Mouse (Mus musculus) cerebellum, adult (tissue): ENCODE results near the gene Tma7.

Experiments
- ATAC-seq: cut with Nextera tagmentation; 2 replicates; pipeline ENCODE4 v1.9.2; 2017; ENCODE audit warnings: mild to moderate bottlenecking, moderate library complexity, mixed read lengths; ENCODE audit not compliant: insufficient number of reproducible peaks, low FRiP score, low TSS enrichment

Tma7 gene

DNA sequence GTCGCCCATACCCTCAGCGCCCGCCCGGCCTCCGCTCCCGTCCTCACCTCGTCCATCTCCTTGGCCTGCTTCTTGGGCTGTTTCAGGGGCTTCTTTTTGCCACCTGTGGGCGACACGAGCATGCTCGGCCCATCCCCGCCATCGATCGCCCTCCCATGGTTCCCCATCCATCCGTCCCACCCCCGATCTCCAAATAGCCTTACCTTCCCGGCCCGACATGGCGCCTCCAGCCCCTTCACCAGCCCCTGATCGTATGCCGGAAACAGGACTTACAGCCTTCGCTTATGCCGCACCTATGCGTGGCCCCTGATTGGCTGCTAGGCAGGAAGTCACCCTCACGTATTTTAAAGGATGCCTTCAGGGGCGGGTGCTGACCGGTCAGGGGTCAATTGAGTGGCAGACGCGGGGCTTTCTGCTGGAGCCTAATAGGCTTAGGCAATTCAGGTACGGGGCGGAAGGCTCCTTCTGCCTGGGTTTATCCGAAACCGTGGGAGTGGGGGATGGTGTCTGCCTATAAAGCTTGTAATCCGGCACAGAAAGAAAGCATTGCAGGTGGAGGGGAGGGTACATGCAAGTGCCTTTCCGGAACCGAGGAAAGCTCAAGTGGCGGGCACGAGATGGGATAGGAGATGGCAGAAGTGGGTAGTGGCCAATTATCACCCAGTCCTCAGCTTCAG lies at the start of gene Tma7, which contains the start of gene Ccdc51:
Gene Tma7 (minus strand): TSS at position 464 of the 677 bp plus-strand sequence.
Gene Ccdc51 (plus strand): TSS at position 370 of the 677 bp plus-strand sequence.
- ATAC-seq, result peak; percentile 98

DNA sequence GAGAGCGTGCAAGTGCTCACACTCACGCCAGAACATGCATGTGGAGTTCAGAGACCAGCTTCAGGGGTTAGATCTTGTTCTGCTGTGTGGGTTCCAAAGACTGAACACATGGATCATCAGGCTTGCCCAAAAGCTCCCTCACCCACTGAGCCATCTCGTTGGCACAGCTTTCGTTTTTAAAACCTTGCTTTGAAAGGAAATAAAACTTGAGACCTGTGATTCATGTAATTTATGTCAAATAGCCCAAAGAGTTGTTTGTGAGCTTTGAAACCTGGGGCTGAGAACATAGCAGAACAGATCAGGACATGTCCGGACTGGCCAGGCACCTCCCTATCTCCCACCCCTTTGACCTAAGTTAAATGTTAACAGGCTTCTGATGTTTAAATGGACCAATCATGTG lies 47.7 kb upstream of the Tma7 start:
- ATAC-seq, result no peak

DNA sequence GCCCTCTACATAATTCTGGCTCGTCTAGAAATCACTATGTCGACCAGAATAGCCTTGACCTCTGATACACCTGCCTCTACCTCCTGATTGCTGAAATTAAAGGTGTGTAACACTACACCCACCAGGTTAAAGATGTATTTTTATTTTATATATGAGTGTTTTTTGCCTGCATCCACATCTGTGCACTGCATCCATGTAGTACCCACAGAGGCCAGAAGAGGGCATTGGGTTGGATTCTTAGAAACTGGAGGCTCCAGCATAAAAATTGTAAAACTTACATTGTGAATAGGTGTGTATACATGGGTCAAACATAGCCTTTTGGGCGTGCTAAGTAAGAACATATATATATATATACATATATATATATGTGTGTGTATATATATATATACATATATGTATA lies 45.8 kb upstream of the Tma7 start:
- ATAC-seq, result no peak

DNA sequence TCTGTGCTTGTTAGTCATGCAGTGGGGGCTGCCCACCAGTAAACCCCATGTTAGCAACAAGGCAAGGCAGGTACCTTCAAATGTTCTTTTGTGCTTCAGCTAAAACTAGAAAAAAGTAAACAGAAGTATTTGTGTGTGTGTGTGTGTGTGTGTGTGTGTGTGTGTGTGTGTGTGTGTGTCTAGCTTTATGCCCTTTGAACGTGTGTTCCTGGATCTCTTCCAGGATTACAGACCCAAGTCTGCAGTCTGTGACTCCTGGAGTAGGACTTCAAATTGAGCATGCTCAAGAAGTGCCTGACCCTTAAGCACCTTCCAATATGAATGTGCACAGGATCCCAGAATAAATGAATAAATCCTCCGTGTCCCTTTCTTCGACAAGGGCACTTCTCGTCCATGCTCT lies 44.7 kb upstream of the Tma7 start:
- no peak for ATAC-seq

DNA sequence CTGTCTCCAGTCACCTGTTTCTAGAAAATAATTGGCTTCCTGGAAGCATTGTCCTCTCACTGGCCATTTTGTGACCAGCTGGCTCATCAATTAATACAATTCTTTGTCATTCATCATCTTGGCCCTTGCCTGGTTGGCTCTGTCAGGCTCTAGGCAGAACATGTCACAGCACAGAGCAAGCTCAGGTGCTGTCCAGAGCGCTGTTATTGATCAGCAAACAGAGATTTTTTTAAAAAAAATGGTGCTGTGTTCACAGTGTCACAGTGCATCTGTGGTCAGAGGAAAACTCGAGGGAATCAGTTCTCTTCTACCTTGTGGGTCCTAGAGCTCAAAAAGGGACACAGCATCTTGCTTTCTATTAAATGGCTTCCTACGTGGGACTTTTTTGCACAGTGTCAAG lies 43.1 kb upstream of the Tma7 start:
- ATAC-seq, result no peak

DNA sequence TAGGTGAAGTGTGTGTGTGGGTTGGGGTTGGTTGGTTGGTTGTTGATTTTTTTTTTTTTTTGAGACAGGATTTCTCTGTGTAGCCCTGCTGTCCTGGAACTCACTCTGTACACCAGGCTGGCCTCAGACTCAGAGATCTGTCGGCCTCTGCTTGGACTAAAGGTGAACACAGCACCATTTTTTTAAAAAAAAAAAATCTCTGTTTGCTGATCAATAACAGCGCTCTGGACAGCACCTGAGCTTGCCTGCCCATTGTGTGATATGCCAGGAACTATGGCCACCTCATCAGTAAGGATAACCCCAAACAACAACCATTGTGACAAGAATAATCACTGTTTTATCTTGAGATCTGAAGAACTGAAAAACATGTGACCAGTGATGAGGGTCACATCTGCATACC lies 42.7 kb upstream of the Tma7 start:
- no peak for ATAC-seq

DNA sequence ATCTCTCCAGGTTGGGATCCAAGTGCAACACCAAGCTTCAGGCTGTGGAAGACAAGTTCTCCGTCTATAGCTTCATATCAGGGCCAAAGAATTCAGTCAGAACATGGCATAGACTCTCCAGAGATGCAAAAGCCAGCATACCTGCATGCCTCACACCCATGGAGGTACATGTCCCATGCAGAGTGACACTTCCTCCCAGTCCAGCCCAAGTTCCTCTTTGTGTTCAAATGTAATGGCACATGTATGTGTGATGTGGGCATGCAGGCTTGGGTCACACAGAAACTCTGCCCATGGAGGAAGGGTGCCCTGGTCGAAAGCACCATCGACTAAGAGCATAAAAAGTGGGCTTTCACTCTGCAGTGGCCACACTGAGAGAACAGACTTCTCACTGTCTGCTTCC lies 41.8 kb upstream of the Tma7 start:
- ATAC-seq, result no peak

DNA sequence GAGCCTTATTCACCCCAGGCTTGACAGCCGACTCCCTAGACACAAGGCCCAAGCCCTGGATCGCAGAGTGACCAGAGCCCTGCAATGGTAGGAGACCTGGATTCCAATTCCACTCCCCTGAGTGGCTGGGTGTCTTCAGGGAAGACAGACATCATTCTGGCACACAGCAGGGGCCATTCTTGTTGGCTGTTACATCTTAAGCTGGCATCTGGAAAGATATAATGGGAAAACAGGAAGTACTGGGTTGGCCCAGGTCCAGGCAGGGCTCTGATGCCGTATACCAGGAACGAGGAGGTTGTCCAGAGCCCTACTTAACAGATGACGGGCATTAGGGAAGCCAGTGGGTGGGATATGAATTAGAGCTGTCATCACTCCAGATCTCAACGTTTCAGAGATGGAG lies 40.9 kb upstream of the Tma7 start:
- no peak for ATAC-seq

DNA sequence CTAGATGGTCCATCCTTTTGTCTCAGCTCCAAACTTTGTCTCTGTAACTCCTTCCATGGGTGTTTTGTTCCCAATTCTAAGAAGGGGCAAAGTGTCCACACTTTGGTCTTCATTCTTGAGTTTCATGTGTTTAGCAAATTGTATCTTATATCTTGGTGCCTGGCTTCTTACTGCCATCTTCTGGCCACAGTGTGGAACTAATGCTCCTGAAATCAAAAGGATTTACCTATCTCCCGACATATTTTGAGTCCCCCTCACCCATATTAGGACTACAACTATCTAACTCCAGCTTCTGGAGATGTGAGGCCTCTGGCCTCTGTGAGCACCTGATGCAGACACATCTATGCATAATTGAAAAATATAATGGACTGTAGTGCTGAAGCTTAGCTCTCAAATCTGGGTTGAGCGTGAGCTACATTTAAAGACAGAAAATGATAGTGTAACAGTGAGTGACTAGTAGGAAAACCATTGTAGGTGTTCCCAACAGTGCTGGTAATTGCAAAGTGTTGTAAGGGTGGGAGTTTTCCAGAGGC lies 40.2 kb upstream of the Tma7 start:
- ATAC-seq, result no peak

DNA sequence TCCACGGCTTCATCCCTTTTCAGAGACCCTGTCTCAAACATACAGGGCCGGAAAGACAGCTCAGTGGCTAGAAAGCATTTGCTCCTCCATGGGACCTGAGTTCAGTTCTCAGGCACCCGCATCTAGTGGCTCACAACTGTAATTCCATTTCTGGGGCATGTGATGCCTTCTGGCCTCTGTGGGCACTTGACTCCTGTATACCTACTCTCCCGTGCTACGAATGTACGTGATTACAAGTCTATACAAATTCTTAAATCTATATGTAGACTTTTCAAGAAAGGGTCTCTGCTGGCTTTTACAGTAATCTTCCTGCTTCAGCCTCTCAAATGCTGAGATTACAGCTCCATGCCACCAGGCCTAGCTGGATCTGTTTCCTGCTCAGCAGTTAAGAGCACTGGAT lies 38.6 kb upstream of the Tma7 start:
- ATAC-seq, result no peak

DNA sequence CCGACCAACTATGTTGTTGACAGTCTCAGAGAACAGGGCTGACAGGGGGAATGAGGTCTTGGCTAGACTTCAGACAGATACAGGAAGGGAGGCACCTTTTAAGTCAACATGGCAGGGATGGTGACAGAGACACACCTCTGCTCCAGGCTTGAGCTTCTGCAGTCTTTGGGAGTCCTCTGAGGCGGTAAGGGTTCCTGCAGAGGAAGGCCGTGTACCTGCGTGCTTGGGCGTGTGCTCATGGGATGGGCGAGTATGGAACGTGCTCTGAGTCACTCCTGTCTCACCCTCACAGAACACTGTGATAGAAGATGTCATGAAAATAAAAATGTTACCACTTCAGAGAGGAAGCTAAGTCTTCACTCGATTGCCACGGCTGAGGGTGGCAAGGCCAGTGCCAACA lies 37.2 kb upstream of the Tma7 start:
- ATAC-seq, result no peak

DNA sequence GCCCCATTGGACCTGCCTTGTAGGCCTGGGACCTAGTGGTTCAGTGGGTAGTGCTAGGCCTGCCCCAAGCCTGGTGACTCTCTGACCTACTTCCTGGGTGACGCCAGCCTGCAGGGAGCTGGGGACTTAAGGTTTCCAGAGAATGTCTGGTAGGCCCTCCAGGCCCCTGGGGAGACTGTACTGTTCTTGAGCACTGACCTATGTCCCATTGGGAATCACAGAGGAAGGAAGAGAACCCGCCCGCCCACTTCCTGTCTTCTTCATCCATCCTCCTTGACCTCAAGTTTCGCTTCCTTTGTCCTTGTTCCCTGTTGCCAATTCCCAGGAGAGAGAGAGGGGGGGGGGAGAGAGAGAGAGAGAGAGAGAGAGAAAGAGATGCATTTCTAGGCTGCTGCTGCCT lies 35.7 kb upstream of the Tma7 start:
- ATAC-seq, result no peak

DNA sequence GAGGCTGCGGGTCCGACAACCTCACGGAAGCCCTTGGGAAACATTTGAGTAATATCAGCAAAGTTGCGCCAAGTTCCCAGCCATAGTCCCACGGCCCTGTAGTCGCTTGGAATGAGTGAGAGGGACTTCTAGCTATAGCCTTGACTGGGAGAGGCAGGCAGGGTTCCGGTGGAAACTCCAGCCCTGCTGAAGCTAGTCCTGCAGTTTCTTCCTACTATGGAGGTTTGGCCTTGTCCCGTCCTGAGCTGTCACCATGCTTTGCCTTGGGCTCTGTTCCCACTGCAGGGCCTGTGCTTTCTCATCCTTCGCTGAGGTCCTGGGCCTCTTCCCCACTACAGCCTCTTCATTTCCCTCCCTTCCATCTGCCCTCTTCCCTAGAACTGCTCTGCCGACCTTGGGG lies 33.8 kb upstream of the Tma7 start:
- no peak for ATAC-seq

DNA sequence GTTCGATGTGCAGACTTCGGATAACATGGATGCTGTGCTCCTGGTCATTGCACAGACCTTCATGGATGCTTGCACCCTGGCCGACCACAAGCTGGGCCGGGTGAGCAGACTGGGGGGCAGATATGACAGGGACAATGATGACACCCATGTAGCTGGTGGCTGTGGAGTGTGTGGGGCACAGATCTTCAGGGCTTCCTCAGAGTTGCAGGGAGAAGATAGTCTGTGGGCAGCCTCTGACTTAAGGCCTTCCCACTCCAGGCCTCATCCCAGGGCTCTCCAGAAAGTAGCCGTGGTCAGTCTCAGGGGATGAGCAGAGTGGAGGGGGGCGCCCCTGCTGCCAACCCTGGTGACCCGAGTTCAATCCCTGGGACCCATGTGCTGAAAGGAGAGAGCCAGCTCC lies 32.5 kb upstream of the Tma7 start:
- ATAC-seq, result no peak

DNA sequence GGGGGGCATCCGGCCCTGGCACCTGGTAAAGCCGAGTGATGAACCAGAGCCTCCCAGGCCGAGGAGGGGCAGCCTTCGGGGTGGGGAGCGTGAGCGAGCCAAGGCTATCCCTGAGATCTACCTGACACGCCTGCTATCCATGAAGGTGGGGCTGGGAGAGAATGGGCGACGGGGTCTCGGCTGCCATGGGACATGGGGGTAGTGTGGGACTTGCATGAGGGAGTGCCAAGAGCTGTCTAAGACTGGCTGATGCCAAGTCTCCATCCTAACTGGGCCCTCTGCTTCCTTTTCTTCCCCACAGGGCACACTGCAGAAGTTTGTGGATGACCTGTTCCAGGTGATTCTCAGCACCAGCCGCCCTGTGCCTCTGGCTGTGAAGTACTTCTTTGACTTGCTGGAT lies 31.9 kb upstream of the Tma7 start:
- ATAC-seq, result no peak

DNA sequence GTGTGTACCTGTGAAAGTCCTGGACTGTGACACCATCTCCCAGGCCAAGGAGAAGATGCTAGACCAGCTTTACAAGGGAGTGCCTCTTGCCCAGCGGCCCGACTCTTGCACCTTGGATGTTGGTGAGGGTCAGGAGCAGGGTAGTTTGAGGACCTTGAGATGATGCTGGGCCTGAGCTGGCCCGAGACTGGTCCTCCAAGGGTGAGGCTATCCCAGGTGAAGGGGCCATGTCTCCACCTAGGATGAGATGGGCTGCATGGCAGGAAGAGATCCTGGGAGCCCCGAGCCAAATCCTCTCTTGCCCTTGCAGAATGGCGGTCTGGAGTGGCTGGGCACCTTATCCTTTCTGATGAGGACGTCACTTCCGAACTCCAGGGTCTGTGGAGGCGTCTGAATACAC lies 30.9 kb upstream of the Tma7 start:
- no peak for ATAC-seq

DNA sequence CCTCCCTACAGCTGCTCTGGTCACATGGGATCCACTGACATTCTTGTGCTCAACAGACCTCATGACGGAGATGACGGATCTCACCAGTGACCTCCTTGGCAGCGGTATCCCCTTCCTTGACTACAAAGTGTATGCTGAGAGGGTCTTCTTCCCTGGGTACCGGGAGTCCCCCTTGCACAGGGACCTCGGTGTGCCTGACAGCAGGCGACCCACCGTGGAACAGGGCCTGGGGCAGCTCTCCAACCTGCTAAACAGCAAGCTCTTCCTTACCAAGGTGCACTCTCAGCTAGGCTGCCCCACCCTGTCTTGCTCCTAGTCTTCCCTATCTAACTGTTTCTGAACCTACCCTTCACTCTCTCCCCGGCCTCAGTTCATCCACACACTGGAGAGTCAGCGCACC lies 29.2 kb upstream of the Tma7 start:
- no peak for ATAC-seq

DNA sequence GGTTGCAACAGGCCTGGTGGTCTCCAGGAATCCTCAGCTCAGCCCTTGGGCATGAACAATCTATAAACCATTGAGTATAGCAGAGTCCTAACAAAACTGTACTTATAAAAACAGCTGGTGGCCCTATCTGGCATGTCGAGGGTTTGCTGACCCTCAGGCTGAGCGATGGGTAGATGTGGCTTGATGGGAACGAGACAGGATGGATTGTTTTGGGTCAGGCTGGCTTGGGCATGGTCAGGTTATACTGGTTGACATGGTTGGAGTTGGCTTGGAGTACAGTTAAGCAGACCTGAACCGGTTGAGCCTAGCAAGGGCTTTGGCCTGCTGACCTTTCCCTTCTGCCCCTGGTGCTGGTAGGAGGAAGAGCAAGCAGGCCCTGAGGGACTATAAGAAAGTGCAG lies 28.7 kb upstream of the Tma7 start:
- ATAC-seq, result no peak

DNA sequence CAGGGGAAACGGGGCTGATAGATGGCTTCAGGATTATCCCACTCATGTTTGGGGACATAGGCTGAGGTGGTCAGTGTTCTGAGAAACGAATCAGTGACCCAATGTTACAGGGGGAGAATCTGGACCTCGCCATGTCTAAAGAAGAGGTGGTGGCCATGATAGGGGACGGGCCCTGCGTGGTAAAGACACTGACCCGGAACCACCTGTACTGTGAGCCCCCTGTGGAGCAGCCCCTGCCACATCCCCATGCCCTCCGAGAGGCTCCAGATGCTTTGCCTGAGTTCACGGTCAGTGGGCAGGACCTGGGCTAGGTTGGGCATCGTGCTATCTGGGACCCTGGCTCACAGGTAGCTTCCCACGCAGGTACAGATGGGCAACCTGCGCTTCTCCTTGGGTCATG lies 27.9 kb upstream of the Tma7 start:
- no peak for ATAC-seq

DNA sequence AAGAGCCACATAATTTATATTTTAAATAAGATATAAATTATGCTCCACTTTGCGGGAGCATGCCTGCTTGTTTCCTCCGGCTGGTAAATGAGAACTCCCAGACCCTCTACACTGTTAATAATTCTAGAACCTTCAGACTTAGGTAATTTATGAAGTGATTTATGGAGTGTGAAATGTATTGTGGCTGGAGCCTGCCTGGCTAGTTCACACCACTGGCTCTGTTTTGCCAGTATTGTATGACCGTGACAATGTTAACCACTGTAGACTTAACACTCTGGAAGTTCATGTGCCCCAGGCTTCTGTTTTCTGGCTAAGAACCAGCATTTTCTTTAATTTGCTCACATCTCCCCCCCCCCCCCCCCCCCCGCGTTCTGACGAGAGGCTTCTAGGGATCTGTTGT lies 25.0 kb upstream of the Tma7 start:
- no peak for ATAC-seq

DNA sequence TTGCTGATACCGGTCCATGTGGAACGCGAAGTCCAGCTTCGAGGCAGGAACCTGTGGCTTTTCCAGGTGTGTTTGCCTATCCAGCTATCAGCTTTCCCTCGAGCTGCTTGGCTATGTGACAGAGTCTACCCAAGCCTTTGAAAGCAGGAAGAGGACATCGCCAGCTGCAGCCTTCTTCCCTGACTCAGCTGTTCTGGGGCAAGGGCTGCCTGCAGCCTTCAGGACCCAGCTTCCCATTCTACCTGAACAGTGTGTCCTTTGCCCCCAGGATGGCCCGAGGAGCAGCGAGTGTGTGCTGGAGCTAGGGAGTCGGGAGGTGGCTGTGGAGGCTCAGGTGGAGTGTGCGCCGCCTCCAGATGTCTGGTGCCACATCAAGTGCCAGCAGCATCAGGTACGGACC lies 23.3 kb upstream of the Tma7 start:
- ATAC-seq, result no peak

DNA sequence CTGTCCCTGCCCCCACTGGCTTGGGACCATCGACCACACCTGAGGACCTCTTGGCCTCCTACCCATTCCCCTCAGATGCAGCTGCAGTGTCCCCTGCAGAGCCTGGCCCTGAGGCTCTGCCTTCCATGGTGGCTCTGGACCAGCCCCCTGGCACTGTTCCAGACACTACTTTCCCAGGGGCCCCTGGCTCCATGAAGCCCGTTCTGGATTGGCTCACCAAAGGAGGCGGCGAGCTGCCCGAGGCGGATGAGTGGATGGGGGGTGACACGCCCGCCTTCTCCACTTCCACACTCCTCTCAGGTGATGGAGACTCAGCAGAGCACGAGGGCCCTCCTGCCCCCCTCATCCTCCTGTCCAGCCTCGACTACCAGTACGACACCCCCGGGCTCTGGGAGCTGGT lies 22.6 kb upstream of the Tma7 start:
- no peak for ATAC-seq

DNA sequence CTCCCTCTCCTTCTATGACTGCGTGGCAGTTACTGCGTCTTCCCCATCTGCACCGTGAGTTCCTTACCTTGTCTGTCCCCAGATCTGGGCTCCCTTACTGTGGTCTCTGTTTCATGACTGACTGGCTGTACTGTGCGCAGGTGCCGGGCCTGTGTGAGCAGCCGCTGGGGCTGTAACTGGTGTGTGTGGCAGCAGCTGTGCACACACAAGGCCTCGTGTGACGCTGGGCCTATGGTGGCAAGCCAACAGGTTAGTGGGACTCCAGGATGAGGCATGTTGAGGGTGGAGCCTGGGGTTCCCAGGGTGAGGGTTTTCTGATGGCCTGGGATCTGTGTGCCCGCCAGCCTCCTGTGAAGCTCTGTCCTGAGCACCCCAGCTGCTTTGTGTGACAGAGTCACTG lies 21.7 kb upstream of the Tma7 start:
- no peak for ATAC-seq
